Mouse (Mus musculus): Measurements from ENCODE around the gene Cdhr2.

The Cdhr2 gene

DNA sequence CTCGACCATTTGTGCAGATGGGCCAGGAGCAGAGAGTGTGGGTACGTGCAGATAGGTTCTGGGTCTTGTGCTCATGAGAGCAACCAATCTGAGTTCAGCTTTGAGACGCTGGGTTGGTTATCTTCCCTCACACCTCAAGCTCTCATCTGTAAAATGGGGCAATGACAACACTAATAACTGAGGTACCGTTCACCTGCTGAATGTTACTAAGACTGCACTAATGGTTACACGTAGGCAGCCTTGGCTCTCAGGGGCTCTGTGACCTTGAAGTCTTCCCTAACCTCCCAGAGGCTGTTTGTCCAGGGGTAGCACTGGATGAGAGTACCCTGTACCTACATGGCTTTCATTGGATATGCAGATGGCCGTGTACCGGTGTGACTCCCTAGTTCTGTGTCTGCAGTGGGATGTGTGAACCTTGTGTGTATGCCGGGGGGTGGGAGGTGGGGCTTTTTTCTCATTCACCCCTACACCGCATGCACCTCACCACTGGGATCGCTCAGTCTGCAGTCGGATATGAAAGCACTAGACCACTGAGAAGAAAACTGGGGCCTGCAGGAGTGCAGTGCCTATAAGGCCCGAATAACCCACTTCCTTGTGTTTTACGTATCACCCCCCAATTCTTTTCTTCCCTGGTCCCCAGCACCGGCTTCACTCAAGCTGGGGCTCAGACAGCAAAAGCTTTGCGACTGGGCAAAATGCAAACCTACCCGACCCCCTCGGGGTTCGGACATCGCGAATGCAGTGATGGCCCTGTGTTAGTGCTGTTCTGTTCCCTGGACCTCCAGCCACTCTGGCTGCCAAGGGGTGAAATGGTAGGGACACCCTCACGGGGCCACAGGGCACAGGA is 8.3 kb upstream of the Cdhr2 start:
- in situ Hi-C loops (cut with MboI, MseI) = no loop called here

DNA sequence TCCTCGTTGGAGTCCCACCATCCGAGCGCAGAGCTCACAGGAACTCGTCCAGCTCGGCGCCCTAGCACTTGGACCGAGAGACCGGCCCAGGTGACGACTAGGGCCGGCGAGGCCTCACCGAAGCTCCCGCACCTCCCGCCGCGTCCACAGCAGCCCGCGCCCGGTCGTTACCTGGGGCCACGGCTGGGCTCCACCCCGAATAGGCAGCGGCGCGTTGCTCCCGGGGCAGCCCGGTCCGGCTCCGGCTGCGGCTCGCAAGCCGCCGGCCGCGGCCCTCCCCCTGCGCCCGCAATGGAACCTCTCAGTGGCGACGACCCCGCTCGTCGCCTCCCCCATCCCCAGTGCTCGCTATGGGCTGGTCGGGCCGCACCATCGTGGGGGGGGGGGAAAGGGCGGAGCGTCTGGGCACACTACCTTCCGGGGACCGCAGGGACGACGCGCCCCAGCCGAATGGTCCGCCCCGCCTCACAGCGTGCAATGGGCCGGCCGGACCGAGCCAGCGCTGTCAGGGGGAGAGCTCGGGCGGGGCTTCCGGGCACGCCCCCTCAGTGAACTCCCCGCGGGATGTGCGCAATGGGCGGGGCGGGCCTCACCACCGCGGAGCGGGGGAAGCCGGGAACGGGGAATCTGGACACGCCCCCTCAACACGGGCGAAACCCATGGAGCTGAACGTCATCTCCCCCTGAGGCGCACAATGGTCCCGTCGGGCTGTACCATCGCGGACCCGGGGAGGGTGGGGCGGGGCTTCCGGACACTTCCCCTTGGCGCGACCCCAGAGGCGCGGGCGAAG is 7.5 kb upstream of the Cdhr2 start, which contains the start of gene Rnf44:
Rnf44 (minus strand) TSS at position 350 of the 790 bp plus-strand sequence.
- in situ Hi-C loops (cut with MboI, MseI) = no loop called here

DNA sequence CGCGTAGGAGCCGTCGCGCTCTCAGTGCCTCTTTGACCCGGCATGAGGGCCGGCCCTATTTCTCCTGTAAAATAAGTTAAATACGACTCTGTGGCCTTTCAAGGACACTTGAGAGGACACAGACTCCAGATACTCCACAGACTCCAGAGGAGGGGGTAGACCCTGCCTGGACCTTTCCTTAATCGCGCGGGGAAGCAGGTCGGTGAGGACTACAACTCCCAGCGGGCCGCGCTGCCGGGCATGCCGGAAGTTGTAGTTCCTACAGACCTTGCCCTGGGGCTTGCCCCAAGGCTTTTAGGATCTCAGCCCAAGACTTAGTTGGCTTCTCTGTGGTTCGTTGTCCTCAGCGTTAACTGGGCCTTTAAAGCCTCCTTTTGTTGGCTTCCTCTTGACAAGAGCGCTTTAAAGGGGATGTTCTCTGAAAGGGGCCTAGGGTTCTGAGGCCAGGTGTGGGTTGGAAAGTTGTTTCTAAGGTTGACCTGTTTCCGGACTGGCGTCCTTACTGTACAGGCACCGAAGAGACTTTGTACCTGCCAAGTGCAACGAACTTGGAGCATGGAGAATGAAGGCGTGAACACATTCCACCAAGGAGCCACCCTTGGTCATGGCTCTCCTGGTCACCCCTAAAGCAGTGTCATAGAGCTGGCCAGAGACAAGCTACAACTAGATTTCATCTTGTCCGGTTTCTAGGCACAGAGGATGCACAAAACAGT is 6.8 kb upstream of the Cdhr2 start:
- in situ Hi-C loops (cut with MboI, MseI) = no loop called here

DNA sequence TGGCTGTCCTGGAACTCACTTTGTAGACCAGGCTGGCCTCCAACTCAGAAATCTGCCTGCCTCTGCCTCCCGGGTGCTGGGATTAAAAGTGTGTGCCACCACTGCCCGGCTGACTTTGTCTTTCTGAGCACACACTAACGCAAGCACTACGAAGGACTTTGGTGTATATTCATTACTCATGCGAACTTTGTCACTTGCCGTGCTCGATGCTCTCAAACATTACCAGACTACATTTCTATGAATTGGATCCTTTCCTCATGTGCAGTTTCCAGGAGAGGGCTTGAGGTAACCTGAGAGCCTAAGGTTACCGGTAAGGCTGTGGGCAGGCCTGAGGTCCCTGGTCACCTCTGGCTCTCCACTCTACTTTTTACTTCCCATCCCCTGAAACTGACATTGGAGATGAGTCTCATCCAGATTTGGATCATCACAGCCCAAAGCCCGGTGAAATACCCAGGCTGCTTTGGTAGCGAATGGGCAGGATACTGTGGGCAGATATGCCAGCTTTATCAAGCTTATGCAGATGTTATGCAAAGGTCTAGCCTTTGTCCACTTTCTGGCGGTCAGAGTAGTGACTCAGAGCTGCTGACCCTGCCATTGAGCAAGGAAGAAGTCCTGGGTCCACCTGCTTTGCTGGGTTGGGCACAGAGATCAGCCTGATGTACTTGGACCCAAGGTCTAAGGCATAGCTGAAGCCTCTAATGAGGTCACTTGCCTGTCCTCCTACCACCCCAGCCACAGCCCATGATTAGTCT is 5.6 kb upstream of the Cdhr2 start:
- in situ Hi-C loops (cut with MboI, MseI) = no loop called here

DNA sequence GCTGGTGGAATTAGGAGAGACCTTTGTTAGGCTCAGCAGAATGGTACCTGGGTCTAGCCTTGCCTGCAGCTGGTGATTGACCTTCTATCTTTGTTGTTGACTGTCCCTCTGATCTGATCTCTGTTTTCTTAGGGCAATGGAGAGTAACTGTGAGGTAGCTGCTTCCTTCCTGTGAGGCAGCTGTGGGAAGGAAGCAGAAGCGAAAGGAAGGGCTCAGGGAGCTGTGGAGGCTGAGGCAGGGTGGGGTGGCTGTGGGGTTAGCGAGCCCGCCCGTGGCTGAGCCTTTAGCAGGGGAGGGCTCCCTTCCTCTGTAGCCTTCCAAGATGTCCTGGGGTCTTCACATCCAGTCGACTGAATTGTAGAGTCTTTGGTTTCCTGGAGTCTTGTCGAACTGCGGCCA is 1.2 kb downstream of the Cdhr2 start:
- in situ Hi-C loops (cut with MboI, MseI) = no loop called here

DNA sequence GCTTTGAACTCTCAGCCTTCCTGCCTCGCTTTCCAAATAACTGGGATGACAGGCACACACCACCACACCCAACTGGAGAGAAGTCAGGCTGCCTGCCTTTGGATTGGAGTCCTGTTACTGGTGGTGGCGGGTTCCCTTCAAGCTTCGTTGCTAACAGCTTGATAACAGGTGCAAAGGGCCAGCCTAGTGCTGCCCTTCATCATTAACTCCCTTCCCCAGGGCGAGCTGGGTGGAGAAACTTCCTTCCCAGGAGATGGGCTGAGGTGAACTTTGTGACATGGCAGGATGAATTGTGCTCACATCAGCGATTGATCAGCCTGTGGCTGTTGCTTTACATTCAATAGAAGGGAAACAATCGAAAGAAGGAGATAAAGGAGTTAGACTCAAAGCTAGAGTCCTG is 3.6 kb downstream of the Cdhr2 start:
- in situ Hi-C loops (cut with MboI, MseI) = no loop called here

DNA sequence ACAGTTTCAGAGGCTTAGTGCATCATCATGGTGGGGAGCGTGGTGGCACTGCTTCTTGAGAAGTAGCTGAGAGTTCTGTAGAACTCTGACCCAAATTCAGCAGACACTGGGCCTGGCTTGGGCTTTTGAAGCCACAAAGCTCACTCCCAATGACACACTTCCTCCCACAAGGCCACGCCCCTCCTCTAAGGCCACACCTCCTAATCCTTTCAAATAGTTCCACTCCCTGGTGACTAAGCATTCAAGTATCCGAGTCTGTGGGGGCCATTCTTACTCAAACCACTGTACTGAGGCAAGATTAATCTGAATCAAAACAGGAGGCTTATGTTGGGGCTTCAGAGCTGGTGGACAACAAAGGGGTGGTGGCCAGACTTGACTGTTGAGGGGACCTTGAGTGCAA is 9.6 kb downstream of the Cdhr2 start:
- in situ Hi-C loops (cut with MboI, MseI) = no loop called here

DNA sequence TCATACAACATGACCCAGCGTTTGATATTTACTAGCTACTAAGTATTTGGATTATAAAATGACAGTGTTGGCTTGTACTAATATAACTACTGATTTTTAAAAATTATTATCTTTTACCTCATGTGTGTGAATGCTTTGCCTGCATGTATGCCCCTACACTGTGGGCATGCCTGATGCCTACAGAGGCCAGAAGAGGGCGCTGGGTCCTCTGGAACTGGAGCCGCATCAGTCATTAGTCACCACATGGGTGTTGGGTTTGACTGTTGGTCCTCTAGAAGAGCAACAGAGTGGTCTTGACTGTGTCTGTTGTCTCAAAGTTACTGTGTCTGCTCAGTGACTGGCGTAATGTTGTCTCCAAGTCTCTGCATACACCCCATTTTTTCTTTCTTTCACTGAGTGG is 13.1 kb downstream of the Cdhr2 start:
- in situ Hi-C loops (cut with MboI, MseI) = no loop called here

DNA sequence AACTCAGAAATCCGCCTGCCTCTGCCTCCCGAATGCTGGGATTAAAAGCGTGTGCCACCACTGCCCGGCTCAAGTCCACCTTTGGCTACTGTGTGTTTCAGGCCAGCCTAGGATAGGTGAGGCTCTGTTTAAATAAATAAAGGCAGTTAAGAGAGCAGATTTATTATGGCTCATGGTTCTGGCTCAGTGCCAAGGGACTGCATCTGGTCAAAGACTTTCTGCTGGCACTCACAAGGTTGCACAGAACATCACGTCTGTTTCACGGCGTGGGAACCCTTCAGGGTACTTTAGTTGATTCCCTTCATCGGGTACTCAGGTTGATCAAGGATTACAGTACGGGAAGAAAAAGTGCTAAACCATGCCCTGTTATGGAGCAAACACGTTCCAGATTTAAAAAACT is 13.7 kb downstream of the Cdhr2 start:
- in situ Hi-C loops (cut with MboI, MseI) = no loop called here

DNA sequence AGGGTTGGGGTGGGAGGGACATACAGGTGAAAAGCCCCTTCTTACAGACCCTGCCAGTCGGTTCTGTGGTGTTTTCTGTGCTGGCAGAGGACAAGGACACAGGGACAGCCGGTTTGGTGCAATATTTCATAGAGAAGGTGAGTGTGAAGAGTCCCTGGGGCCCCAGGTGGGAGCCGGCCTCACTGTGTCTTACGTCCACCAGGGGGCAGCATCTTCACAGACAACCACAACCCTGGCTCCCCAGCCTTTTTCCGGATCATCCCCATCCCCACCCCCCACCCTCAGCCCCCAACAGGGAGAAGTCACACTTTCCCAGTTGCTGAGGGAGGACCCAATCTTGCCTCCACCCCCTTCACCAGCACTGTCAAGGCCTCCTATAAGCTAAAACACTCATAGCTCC is 15.7 kb downstream of the Cdhr2 start:
- in situ Hi-C loops (cut with MboI, MseI) = no loop called here

DNA sequence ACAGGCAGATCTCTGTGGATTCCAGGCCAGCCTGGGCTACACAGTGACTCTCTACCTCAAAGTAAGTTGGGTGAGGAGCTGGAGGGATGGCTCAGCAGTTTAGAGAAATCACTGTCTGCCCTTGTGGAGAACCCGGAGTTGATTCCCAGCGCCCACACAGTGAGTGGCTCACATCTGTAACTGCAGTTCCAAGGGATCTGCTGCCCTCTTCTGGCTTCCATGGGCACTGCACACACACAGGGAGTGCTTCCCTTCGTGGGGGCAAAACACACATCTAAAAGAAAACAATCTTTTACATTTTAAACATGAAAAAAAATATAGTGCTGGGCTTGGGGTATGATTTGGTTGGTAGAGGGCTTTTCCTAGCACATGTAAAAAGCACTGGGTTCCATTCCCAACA is 21.9 kb downstream of the Cdhr2 start:
- in situ Hi-C loops (cut with MboI, MseI) = no loop called here

DNA sequence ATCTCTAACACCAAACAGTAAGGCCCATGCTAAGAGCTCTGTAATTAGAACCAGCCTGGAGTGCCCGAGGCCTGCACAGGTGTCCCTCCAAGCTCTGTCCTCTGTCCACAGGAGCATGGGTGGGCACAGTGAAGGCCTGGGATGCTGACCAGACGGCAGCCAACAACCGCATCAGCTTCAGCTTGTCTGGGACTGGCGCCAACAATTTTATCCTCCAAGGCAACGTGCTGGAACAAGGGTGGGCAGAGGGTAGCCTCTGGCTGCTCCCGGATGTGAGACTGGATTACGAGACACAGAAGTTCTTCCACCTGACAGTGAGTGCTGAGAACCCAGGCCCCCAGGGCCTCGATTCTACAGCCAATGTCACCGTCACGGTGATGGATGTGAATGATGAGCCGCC is 24.9 kb downstream of the Cdhr2 start:
- in situ Hi-C loops (cut with MboI, MseI) = no loop called here

DNA sequence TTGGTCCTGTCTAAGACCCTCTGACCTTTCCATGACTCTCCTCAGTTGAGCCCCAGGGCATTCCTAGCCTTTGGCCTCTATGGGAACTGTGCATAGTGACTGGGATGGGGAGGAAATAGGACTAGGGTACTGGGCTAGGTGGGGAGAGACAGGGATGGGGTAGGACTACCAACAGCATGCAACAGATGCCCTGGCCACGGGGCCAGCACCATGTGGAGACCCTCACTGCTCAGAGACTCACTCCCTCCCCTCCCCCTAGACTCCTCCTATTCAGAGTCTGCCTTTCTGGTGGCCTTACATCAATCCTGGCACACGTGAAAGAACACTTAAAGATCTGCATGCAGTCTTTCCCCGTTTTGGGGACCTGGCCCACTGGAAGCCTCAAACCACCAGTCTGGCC is 35.7 kb downstream of the Cdhr2 start:
- in situ Hi-C loops (cut with MboI, MseI) = no loop called here

DNA sequence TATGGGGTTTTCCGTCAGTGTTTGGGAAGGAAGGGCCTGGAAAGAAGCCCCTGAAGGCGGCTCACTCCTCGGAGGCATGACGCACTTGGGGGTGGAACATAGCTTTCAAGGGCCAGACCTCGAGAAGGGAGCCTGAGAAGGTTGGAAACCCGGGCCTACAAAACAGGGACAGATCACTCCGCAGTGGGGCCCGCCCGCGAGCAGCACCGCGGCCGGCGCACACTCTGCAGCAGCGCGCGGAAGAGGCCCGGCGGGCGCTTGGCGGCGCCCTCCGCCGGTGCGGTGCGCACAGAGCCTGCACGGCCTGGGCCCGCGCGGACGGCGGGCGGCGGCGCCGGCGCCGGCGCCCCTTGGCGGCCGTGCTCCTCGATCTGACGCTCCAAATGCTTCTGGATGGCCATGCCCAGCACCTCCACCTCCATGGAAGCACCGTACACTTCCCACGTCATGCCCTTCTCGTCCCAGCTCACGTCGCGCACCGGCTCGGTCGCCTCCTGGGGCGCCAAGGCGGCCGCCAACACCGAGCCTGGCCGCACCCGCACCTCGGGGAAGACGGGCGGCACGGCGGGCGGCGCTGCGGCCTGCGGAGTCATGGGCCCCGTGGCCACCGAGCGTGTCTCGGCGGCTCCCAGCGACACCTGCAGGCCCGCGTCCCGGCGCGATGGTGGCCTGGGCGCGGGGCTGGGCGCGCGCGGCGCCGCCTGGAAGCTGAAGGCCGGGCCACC is 36.4 kb downstream of the Cdhr2 start:
- in situ Hi-C loops (cut with MboI, MseI) = no loop called here

DNA sequence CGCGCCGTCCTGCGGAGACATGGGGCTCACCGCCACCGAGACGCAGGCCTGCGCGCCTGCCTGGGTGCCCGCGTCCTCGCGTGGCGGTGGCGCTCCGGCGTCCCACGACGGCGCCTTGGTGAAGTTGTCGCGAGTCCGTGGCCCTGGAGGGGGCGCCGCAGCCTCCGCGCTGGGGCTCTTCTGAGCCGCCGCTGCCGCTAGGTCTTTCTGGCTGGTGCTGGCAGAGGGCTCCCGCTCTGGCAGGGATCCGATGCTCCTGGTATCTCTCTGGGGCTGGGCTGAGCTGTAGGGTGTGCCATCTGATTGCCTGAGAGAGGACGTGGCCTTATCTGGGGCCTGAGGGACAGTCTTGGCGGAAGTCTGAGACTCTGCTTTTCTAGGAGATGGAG is 36.9 kb downstream of the Cdhr2 start:
- in situ Hi-C loops (cut with MboI, MseI) = no loop called here

DNA sequence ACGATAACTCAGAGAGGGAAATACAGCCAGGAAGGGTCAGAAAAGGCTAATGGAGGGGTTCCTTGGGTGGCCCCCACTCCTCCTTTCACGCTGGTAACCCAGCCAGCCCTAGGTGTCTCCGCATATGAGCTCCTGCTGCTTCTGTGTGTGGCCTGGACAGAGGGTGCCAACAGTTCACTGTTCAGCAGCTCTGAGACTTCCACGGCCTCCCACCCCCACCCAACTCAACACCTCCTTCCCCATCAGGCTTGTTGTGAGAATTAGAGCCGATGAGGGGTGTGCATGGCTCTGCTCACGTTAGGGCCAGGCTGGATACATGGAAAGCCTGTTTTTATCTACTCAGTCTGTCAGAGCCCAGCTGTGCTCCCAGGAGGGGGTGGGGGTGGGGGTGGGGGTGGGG is 44.8 kb downstream of the Cdhr2 start:
- in situ Hi-C loops (cut with MboI, MseI) = no loop called here

DNA sequence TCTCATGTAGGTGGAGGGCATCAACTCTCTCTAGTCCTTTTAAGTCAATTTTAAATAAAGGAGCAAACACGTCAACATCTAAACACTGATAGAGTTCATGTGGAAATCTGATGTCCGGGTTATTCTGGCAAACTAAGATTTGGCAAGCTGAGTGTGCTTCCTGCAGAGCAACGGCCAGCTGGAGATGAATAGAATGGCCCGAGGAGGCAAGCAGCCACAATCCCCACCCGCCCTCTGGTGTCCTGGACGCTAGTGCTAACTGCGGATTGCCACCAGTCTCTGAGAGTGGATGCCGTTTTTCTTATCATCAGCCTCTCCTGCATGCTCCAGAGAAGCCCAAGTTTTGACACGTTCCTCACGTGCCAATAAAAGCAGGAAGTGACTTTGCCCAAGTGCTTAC is 45.6 kb downstream of the Cdhr2 start:
- in situ Hi-C loops (cut with MboI, MseI) = no loop called here

DNA sequence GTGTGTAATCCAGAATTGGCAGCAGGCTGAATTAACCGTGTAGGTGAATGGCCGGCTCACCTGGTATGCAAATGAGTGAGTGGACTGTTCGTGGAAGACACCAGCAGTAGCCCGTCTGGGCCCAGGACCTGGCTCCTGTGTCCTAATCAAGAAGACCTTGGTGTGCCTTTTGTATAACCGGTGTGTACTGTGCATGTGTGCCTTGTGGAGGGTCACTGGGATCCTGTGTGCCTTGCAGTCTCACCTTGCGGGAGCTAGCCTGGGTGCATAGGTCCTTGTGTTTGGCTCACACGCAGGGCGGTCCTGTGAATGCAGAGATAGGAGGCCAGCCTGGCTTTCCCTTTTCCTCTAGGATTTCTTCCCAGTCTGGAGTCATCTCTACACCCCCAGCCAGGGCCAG is 46.9 kb downstream of the Cdhr2 start:
- in situ Hi-C loops (cut with MboI, MseI) = no loop called here

DNA sequence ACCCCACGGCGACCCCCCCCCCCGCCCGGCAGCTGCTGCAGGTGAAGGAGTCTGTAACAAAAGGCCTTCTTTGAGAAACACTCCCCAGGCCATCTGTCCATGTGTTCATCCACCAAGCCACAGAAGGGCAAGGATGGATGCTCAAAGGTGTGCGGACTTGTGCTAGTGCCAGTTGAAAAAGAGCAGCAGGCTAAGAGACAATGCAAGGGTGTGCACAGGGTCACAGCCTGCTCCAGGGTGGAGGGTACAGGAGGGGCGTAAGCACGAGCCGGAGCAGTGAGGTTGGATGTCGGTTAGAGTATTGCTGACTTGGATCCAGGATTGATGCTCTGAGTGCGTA is 47.4 kb downstream of the Cdhr2 start:
- in situ Hi-C loops (cut with MboI, MseI) = no loop called here

DNA sequence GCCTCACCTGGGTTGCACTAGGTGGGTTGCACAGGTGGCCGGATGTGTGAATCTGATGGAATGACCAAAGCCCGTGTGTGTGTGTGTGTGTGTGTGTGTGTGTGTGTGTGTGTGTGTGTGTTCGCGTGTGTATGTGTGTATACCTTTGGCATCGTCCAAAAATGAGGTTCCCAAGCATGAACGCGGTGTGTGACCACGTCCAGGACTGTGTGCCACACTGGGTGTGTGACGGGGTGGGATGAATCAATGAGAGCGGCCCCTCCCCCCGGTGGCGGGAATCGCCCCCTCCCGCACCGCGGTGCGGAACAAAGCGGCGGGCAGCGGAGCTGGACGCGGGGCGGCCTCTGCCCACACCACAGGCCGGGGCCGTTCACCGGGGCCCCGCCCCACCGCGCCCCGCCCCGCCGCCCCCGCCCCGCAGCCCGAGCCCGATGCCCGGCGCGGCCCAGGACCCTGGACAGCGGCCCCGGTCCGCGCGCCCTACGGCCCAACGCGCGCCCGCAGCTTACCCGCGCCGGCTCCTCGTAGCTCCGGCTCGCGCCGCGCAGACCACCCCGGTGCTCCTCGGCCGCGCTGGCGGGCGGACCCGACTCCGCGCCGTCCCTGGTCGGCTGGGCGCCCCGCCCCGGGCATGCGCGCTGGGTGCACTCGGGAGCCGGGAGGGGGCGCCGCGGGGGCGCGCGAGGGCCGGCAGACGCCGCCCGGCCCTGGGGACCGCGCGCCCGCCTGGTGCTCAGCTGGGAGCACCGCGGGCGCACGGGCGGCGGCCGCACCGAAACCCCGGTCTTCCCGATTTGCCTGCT is 48.0 kb downstream of the Cdhr2 start:
- in situ Hi-C loops (cut with MboI, MseI) = no loop called here

All from T-helper 2 cell (primary cell).